Mouse (Mus musculus) C2C12 (cell line): ENCODE measurements around the gene Zfp868.

ENCODE experiments used
- CEBPB ChIP-seq: IDR thresholded peaks from one replicate; pipeline ENCODE4 v1.6.1; 2011; ENCODE audit warnings: low read depth, mild to moderate bottlenecking, control low read depth, moderate library complexity
- CTCF ChIP-seq: IDR thresholded peaks from one replicate; pipeline ENCODE4 v1.5.1; 2011; ENCODE audit not compliant: control insufficient read depth, insufficient read depth, insufficient read length
- MAX ChIP-seq: IDR thresholded peaks from one replicate; pipeline ENCODE4 v1.6.1; 2011; ENCODE audit warnings: mild to moderate bottlenecking, control low read depth
- USF1 ChIP-seq: IDR thresholded peaks from one replicate; pipeline ENCODE4 v1.6.1; 2011; ENCODE audit warnings: low read depth, mild to moderate bottlenecking, control low read depth, moderate library complexity

GRCm38 (mm10) chr8:69614687-69615086 is 10.7 kb downstream of the Zfp868 start:
- TF ChIP-seq CTCF (no peak), USF1 (no peak), MAX (no peak), CEBPB (no peak)
